Mouse (Mus musculus): ENCODE results near the gene Shoc2. TPM values are rescaled to one million over a fixed set of nuclear protein-coding genes. Genes with fewer than 3 reads are reported as not detected.

Gene Shoc2
- polyA plus RNA-seq, 1 experiment from 2014 or later, result 46.1 TPM

DNA sequence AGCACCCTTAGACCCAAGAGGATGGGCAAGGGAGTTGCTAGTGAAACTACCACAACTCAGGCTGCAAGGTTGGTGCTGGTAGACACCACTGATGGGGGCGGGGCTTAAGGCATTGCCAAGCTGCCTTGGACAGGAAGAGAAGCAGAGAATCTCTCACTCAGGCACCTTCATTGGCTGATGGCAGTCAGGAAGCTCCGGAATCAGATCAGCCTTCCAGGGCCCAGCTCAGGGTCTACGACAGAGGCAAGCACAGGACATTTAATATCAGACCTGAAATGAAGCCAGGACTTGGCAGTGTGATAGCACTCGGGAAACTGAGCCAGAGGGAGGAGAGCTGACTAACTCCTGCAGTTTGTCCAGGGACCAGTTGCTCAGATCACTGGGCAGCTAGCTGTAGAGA lies 107.5 kb downstream of the Shoc2 start:
- H3K27ac ChIP-seq (ENCODE audit: poor library complexity, severe bottlenecking), result no peak overlapping the region
- H3K9ac ChIP-seq, result no peak overlapping the region
- no peak for ATAC-seq (ENCODE audit: insufficient number of reproducible peaks, low FRiP score)
- H3K4me2 ChIP-seq, result no peak overlapping the region
- peaks cover 65% of the 10 kb centered on the region for H3K27me3 ChIP-seq (replicated peaks)
- no peaks in the 10 kb centered on the region for H3K9me3 ChIP-seq (replicated peaks)
- H3K36me3 ChIP-seq, result no peaks in the 10 kb centered on the region
- H3K4me3 ChIP-seq, result no peak overlapping the region
- WGBS, result 57% methylated on average over 4 of the region's 4 CpGs
- peaks cover 19% of the 10 kb centered on the region for H3K4me1 ChIP-seq (replicated peaks)

DNA sequence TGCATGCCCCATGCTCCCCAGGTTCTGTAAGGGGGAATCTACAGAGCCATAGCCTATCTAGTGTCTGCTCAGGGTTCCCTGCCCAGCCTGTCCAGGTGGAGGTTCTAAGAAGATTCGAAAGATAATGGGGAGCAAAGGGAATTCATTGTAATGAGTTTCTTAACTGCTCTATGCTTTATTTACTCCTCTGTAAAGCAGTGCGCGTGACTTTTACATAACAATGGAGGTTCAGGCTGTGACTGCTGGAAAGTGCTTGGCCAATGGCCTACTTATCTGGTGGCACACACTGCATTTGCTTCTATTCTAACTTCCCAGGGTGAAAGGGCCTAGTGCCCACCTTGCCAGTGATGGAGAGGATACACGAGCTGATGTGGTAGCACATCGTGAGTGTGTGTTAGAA lies 111.7 kb downstream of the Shoc2 start:
- 66% methylated on average over 5 of the region's 5 CpGs for WGBS
- H3K4me3 ChIP-seq, result no peak overlapping the region
- H3K27me3 ChIP-seq (replicated peaks), result peaks cover 25% of the 10 kb centered on the region
- H3K9ac ChIP-seq, result no peak overlapping the region
- no peaks in the 10 kb centered on the region for H3K4me1 ChIP-seq (replicated peaks)
- ATAC-seq (ENCODE audit: insufficient number of reproducible peaks, low FRiP score), result no peak
- no peaks in the 10 kb centered on the region for H3K9me3 ChIP-seq (replicated peaks)
- H3K4me2 ChIP-seq, result no peak overlapping the region
- no peak overlapping the region for H3K27ac ChIP-seq (ENCODE audit: poor library complexity, severe bottlenecking)
- no peaks in the 10 kb centered on the region for H3K36me3 ChIP-seq

DNA sequence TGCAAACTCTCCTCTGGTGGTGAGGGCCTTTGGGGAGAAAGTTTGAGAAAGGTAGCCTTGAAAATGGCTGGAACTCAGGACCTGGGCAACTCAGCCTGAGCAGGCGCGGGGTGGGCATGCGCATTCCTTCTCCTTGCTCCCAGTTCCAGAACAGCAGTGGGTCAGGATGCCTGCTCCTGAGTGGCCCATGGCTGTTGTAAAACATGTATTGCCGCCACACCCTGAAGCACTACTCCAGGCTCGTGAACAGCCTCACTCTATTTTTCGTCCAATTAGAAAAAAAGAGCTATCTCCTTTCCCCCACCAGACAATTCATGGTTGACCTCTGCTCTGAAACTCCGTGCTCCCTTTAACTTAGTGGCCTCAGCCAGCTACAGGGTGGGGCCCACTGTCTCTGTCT lies 124.3 kb downstream of the Shoc2 start:
- Histone ChIP-seq H3K36me3 (no peaks in the 10 kb centered on the region), H3K27ac (ENCODE audit: poor library complexity, severe bottlenecking) (no peak overlapping the region), H3K9me3 (replicated peaks) (no peaks in the 10 kb centered on the region), H3K4me2 (no peak overlapping the region), H3K9ac (no peak overlapping the region), H3K4me3 (no peak overlapping the region), H3K27me3 (replicated peaks) (no peaks in the 10 kb centered on the region), H3K4me1 (replicated peaks) (no peaks in the 10 kb centered on the region)
- 82% methylated on average over 7 of the region's 7 CpGs for WGBS
- no peak for ATAC-seq (ENCODE audit: insufficient number of reproducible peaks, low FRiP score)

GRCm38 (mm10) chr19:54070521-54070920 lies 126.4 kb downstream of the Shoc2 start:
- H3K27ac ChIP-seq (ENCODE audit: poor library complexity, severe bottlenecking), result no peak overlapping the region
- no peaks in the 10 kb centered on the region for H3K36me3 ChIP-seq
- no peaks in the 10 kb centered on the region for H3K27me3 ChIP-seq (replicated peaks)
- H3K4me1 ChIP-seq (replicated peaks), result peaks cover 4% of the 10 kb centered on the region; the same call in 1 of the 2 replicates
- 71% methylated on average over 5 of the region's 5 CpGs for WGBS
- H3K4me3 ChIP-seq, result no peak overlapping the region
- no peak overlapping the region for H3K4me2 ChIP-seq
- ATAC-seq (ENCODE audit: insufficient number of reproducible peaks, low FRiP score), result no peak
- H3K9ac ChIP-seq, result no peak overlapping the region
- H3K9me3 ChIP-seq (replicated peaks), result no peaks in the 10 kb centered on the region

DNA sequence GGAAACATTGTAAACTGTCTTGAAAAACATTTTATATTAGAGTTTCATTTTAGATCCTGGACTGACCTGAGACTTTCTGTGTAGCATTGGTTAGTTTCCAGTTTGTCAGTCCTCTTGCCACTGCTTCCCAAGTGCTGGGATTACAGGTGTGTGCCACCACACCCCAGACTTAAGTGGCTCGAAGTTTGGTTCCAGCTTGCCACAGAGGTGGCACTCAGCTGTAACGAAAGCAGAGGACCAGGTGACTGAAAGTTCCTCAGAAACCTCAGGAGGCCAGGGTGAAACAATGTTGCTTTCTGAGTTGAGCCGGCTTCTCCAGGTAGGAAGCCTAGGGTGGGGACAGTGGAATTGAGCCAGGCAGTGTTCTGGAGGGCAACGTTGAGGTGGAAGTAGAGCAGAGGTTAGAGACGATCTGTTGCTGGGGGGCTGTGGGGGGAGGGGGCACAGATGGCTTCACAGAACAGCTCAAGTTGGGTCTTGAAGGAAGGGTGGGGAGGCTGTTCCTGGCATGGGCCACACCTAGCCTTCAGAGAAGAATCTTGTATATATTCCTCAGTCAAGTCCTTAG lies 128.2 kb downstream of the Shoc2 start:
- Histone ChIP-seq H3K4me1 (replicated peaks) (peaks cover 4% of the 10 kb centered on the region; the same call in 1 of the 2 replicates), H3K27me3 (replicated peaks) (no peaks in the 10 kb centered on the region), H3K36me3 (no peaks in the 10 kb centered on the region), H3K9ac (no peak overlapping the region), H3K4me3 (no peak overlapping the region), H3K4me2 (no peak overlapping the region), H3K27ac (ENCODE audit: poor library complexity, severe bottlenecking) (no peak overlapping the region), H3K9me3 (replicated peaks) (no peaks in the 10 kb centered on the region)
- no peak for ATAC-seq (ENCODE audit: insufficient number of reproducible peaks, low FRiP score)
- WGBS, result 72% methylated on average over 5 of the region's 5 CpGs

DNA sequence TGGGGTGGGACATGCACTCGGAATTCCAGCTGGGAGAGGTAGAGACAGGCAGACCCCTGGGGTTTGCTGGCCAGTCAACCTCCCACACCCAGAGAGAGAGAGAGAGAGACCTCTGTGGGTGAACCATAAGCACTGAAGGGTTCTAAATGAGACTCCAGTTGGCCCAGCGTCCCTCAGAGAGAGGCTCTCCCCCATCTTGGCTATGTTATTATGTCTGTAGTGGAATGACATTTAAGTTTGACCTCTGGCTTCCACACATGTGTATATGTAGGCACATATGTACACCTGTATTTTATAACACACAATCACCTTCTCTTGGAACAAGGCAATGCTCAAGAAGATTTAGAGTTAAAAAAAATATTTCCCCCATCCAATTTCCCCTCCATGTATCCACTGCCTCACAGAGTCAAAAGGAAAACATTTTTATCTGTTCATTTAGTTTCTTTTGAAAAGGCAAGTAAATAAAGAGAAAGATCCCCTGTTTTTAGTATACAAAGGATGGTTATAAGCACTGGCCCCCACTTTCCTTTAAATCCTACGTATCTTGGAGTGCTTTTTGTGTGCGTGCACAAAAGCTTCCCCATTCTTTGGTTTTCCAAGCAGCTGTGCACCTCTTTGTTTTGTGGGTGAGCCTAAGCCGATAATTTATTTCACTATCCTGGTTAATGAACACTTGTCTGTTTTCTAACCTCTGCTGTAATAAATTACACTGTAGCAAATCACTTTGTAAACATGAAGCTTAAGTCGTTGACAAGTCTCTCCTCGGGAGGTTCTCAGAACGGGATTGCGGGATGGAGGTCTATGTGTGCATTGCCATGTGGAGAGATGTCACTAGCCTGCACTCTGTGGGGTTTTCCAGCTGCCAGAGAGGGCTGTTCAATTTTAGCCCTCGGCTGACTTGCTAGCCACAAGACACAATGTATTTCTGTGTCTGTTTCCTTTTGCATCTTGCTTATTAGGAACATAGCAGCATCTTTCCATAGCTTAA lies 132.6 kb downstream of the Shoc2 start:
- 65% methylated on average over 10 of the region's 10 CpGs for WGBS

GRCm38 (mm10) chr19:54081303-54081702 lies 137.2 kb downstream of the Shoc2 start:
- 0 out of 2 replicates have a peak, but pooled peaks cover 3% of the 10 kb centered on the region for H3K27me3 ChIP-seq (replicated peaks)
- no peak overlapping the region for H3K9ac ChIP-seq
- H3K36me3 ChIP-seq, result no peaks in the 10 kb centered on the region
- H3K4me3 ChIP-seq, result no peak overlapping the region
- 77% methylated on average over 9 of the region's 9 CpGs for WGBS
- H3K4me1 ChIP-seq (replicated peaks), result no peaks in the 10 kb centered on the region
- no peaks in the 10 kb centered on the region for H3K9me3 ChIP-seq (replicated peaks)
- H3K4me2 ChIP-seq, result no peak overlapping the region
- H3K27ac ChIP-seq (ENCODE audit: poor library complexity, severe bottlenecking), result no peak overlapping the region
- ATAC-seq (ENCODE audit: insufficient number of reproducible peaks, low FRiP score), result no peak

More for the DNA sequence above, 132.6 kb downstream of the Shoc2 start:
- Histone ChIP-seq H3K36me3 (no peaks in the 10 kb centered on the region), H3K4me3 (no peak overlapping the region), H3K4me1 (replicated peaks) (peaks cover 4% of the 10 kb centered on the region; the same call in 1 of the 2 replicates), H3K9ac (no peak overlapping the region), H3K27ac (ENCODE audit: poor library complexity, severe bottlenecking) (no peak overlapping the region), H3K27me3 (replicated peaks) (no peaks in the 10 kb centered on the region), H3K9me3 (replicated peaks) (no peaks in the 10 kb centered on the region), H3K4me2 (no peak overlapping the region)
- no peak for ATAC-seq (ENCODE audit: insufficient number of reproducible peaks, low FRiP score)

DNA sequence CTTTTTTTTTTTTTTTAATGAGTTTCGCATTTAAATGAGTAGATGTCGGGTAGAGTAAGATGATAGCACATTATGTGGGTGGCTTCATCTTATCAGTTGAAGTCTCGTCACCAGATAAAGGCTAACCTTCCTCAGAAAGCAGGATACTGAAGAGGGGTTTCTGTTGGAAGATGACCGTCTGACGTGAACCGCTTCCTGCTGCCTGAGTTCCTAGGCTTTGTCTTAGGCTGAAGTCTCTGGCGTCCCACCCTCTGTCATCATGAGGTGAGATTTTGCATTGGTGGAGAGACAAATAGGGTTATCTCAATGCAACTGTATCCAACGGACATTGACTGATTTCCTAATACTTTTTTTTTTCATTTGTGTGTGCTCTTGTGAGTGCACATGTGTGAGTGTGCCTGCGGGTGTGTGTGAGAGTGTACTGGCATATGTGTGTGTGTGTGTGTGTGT lies 137.6 kb downstream of the Shoc2 start:
- WGBS, result 53% methylated on average over 9 of the region's 9 CpGs
- Histone ChIP-seq H3K4me2 (no peak overlapping the region), H3K4me1 (replicated peaks) (no peaks in the 10 kb centered on the region), H3K27me3 (replicated peaks) (0 out of 2 replicates have a peak, but pooled peaks cover 3% of the 10 kb centered on the region), H3K9me3 (replicated peaks) (no peaks in the 10 kb centered on the region), H3K27ac (ENCODE audit: poor library complexity, severe bottlenecking) (no peak overlapping the region), H3K9ac (no peak overlapping the region), H3K36me3 (no peaks in the 10 kb centered on the region), H3K4me3 (no peak overlapping the region)
- no peak for ATAC-seq (ENCODE audit: insufficient number of reproducible peaks, low FRiP score)

Other genes with a start within 250 kb of the Shoc2 start
- gene Pdcd4, start 52.1 kb upstream of the Shoc2 start, polyA plus RNA-seq (2016; fragmentation: Nextera tagmentation; extraction: Ambion mirVana), result 41.6 and 43.4 TPM in 2 replicates
- 57.0 and 58.3 TPM in 2 replicates for gene Bbip1, start 321 bp downstream of the Shoc2 start, polyA plus RNA-seq (2016; fragmentation: Nextera tagmentation; extraction: Ambion mirVana)
- gene Adra2a, start 99.8 kb downstream of the Shoc2 start, polyA plus RNA-seq (2016; fragmentation: Nextera tagmentation; extraction: Ambion mirVana), result 0.04 and 0.09 TPM in 2 replicates

Measured in heart, embryonic 12.5 days (tissue).